Mouse (Mus musculus) stomach, postnatal 0 days (tissue): Measurements from ENCODE around the gene Ptprk. TPM values are rescaled to one million over a fixed set of nuclear protein-coding genes. Genes with fewer than 3 reads are reported as not detected.

Experiments used
- ATAC-seq: fragments of 200-750 bp; cut with Nextera tagmentation; 2 replicates; pipeline ENCODE4 v1.8.0; 2017; ENCODE audit not compliant: low FRiP score, low TSS enrichment
- DNase-seq: peaks from one replicate; pipeline ENCODE4 v3.0.0-alpha.2; 2016; ENCODE audit warnings: low spot score
- H3K27ac ChIP-seq: fragments of 300-500 bp; sonication (generic); replicated peaks from 2 replicates; pipeline ENCODE4 v1.5.1; 2014; ENCODE audit warnings: mild to moderate bottlenecking, control low read depth
- H3K27me3 ChIP-seq: fragments of 300-500 bp; sonication (generic); 2 replicates; pipeline ENCODE4 v1.6.1; 2014; ENCODE audit warnings: low read length; ENCODE audit not compliant: control insufficient read depth, insufficient read depth
- H3K36me3 ChIP-seq: fragments of 300-500 bp; sonication (generic); 2 replicates; pipeline ENCODE4 v1.6.1; 2014; ENCODE audit warnings: low read length, mixed read lengths; ENCODE audit not compliant: control insufficient read depth, insufficient read depth
- H3K4me1 ChIP-seq: fragments of 300-500 bp; sonication (generic); replicated peaks from 2 replicates; pipeline ENCODE4 v1.6.1; 2014; ENCODE audit warnings: antibody characterized with exemption; ENCODE audit not compliant: control insufficient read depth, insufficient read depth
- H3K4me2 ChIP-seq: fragments of 300-500 bp; sonication (generic); replicated peaks from 2 replicates; pipeline ENCODE4 v1.6.1; 2014; ENCODE audit warnings: low read depth, mild to moderate bottlenecking, control low read depth, moderate library complexity
- H3K4me3 ChIP-seq: fragments of 300-500 bp; sonication (generic); 2 replicates; pipeline ENCODE4 v1.5.1; 2014; ENCODE audit warnings: low read depth, low read length, control low read depth
- H3K9ac ChIP-seq: fragments of 300-500 bp; sonication (generic); 2 replicates; pipeline ENCODE4 v1.6.1; 2014; ENCODE audit warnings: mild to moderate bottlenecking, low read length, control low read depth, mixed read lengths
- H3K9me3 ChIP-seq: fragments of 300-500 bp; sonication (generic); 2 replicates; pipeline ENCODE4 v1.6.1; 2016; ENCODE audit warnings: low read length; ENCODE audit not compliant: control insufficient read depth
- CTCF ChIP-seq: IDR thresholded peaks from 2 replicates; pipeline ENCODE4 v1.5.1; 2016; ENCODE audit warnings: antibody characterized with exemption, low read depth, mild to moderate bottlenecking, moderate library complexity
- EP300 ChIP-seq: optimal IDR thresholded peaks from 2 replicates; pipeline ENCODE3; 2016; ENCODE audit warnings: antibody characterized with exemption
- WGBS: fragments of 180-500 bp; shearing (Covaris S2); extraction: QIAGEN DNeasy Blood & Tissue Kit; methylation state at CpG from one replicate; pipeline ENCODE4 v1.1.7; 2014; 5-methylcytosine and 5-hydroxymethylcytosine counted together
- polyA plus RNA-seq: library from polyadenylated mRNA; unstranded; fragments of >200 nt; fragmentation: Nextera tagmentation; extraction: Ambion mirVana; gene quantifications from 2 replicates; pipeline ENCODE4 v1.2.1, GENCODE M21; 2015

Gene Ptprk
- polyA plus RNA-seq, 1 experiment from 2014 or later: 26.9 TPM

GRCm38 (mm10) chr10:28178876-28179275 is 104.3 kb downstream of the Ptprk start:
- Histone ChIP-seq H3K27me3 (no peaks in the 10 kb centered on the region), H3K9me3 (no peaks in the 10 kb centered on the region), H3K4me3 (no peak overlapping the region), H3K4me2 (no peak overlapping the region), H3K4me1 (no peaks in the 10 kb centered on the region), H3K36me3 (no peaks in the 10 kb centered on the region), H3K9ac (no peak overlapping the region), H3K27ac (no peak overlapping the region)
- TF ChIP-seq EP300: no peak
- 75% methylated on average over 4 of the region's 4 CpGs for WGBS
- DNase-seq (no peak), ATAC-seq (no peak)

- no peak for TF ChIP-seq EP300
- TF ChIP-seq CTCF: no peak
- Histone ChIP-seq H3K9ac (no peak overlapping the region), H3K27ac (no peak overlapping the region), H3K36me3 (no peaks in the 10 kb centered on the region), H3K4me2 (no peak overlapping the region), H3K27me3 (no peaks in the 10 kb centered on the region), H3K4me3 (no peak overlapping the region), H3K4me1 (0 out of 2 replicates have a peak, but pooled peaks cover 2% of the 10 kb centered on the region), H3K9me3 (no peaks in the 10 kb centered on the region)
- DNase-seq (no peak), ATAC-seq (no peak)
- 83% methylated on average over 3 of the region's 3 CpGs for WGBS
Observed at GRCm38 (mm10) chr10:28182081-28182480, 107.5 kb downstream of the Ptprk start.

GRCm38 (mm10) chr10:28184675-28185074 is 110.1 kb downstream of the Ptprk start:
- no peaks in the 10 kb centered on the region for H3K9me3 ChIP-seq
- TF ChIP-seq EP300 (no peak), CTCF (no peak)
- H3K4me3 ChIP-seq: no peak overlapping the region
- WGBS: 50% methylated on average over 6 of the region's 6 CpGs
- H3K36me3 ChIP-seq: no peaks in the 10 kb centered on the region
- H3K9ac ChIP-seq: no peak overlapping the region
- 0 out of 2 replicates have a peak, but pooled peaks cover 2% of the 10 kb centered on the region for H3K4me1 ChIP-seq
- H3K27ac ChIP-seq: no peak overlapping the region
- ATAC-seq (no peak), DNase-seq (no peak)
- H3K4me2 ChIP-seq: no peak overlapping the region
- no peaks in the 10 kb centered on the region for H3K27me3 ChIP-seq

GRCm38 (mm10) chr10:28185326-28185725 is 110.7 kb downstream of the Ptprk start:
- H3K9ac ChIP-seq: no peak overlapping the region
- H3K36me3 ChIP-seq: no peaks in the 10 kb centered on the region
- no peaks in the 10 kb centered on the region for H3K27me3 ChIP-seq
- H3K4me1 ChIP-seq: 0 out of 2 replicates have a peak, but pooled peaks cover 2% of the 10 kb centered on the region
- DNase-seq (no peak), ATAC-seq (no peak)
- no peak overlapping the region for H3K4me3 ChIP-seq
- no peak for TF ChIP-seq EP300
- no peaks in the 10 kb centered on the region for H3K9me3 ChIP-seq
- WGBS: 45% methylated on average over 4 of the region's 4 CpGs
- no peak overlapping the region for H3K27ac ChIP-seq
- no peak overlapping the region for H3K4me2 ChIP-seq

GRCm38 (mm10) chr10:28186018-28186800 is 111.6 kb downstream of the Ptprk start:
- Histone ChIP-seq H3K27ac (no peak overlapping the region), H3K4me2 (no peak overlapping the region)
- 55% methylated on average over 4 of the region's 4 CpGs for WGBS

GRCm38 (mm10) chr10:28191440-28191839 is 116.8 kb downstream of the Ptprk start:
- H3K4me2 ChIP-seq: no peak overlapping the region
- WGBS: 83% methylated on average over 5 of the region's 5 CpGs
- H3K36me3 ChIP-seq: no peaks in the 10 kb centered on the region
- H3K4me3 ChIP-seq: no peak overlapping the region
- ATAC-seq (no peak), DNase-seq (no peak)
- H3K9me3 ChIP-seq: no peaks in the 10 kb centered on the region
- no peaks in the 10 kb centered on the region for H3K27me3 ChIP-seq
- no peak for TF ChIP-seq EP300
- TF ChIP-seq CTCF: no peak
- H3K4me1 ChIP-seq: no peaks in the 10 kb centered on the region
- no peak overlapping the region for H3K27ac ChIP-seq
- H3K9ac ChIP-seq: no peak overlapping the region

More at GRCm38 (mm10) chr10:28186018-28186800, 111.6 kb downstream of the Ptprk start:
- DNase-seq (no peak), ATAC-seq (no peak)
- Histone ChIP-seq H3K9me3 (no peaks in the 10 kb centered on the region), H3K4me3 (no peak overlapping the region), H3K36me3 (no peaks in the 10 kb centered on the region), H3K27me3 (no peaks in the 10 kb centered on the region), H3K4me1 (0 out of 2 replicates have a peak, but pooled peaks cover 2% of the 10 kb centered on the region), H3K9ac (no peak overlapping the region)
- TF ChIP-seq EP300: no peak
- TF ChIP-seq CTCF: no peak
